Mouse (Mus musculus) olfactory bulb, adult 2 months (tissue): ENCODE results near the gene Sirt2.

ENCODE experiments used
- CTCF ChIP-seq: fragments of 200-500 bp; IDR thresholded peaks from 2 replicates; pipeline ENCODE4 v1.5.1; 2012; ENCODE audit warnings: low read depth, mild to moderate bottlenecking, low read length, moderate library complexity; ENCODE audit not compliant: insufficient read depth
- POLR2A ChIP-seq: fragments of 200-500 bp; IDR thresholded peaks from 2 replicates; pipeline ENCODE4 v1.6.1; 2012; ENCODE audit warnings: mild to moderate bottlenecking, low read depth, low read length, moderate library complexity; ENCODE audit not compliant: insufficient read depth

GRCm38 (mm10) chr7:28817957-28818356, 51.4 kb downstream of the Sirt2 start:
- TF ChIP-seq CTCF (no peak), POLR2A (no peak)
